Mouse (Mus musculus) midbrain, postnatal 0 days (tissue): Measurements from ENCODE around the gene Bglap3. TPM values are rescaled to one million over a fixed set of nuclear protein-coding genes. Genes with fewer than 3 reads are reported as not detected.
"Not testable (repeated sequence)": the region's sequence is repeated elsewhere in the genome, so short reads cannot be mapped to it uniquely, and the experiment has no call there.

Experiments used
- ATAC-seq: fragments of 200-750 bp; cut with Nextera tagmentation; 2 replicates; pipeline ENCODE4 v1.8.0; 2017; ENCODE audit warnings: moderate number of reproducible peaks, mild to moderate bottlenecking, moderate TSS enrichment, moderate library complexity; ENCODE audit not compliant: low FRiP score
- DNase-seq: peaks from one replicate; pipeline ENCODE4 v3.0.0-alpha.2; 2015; ENCODE audit warnings: low spot score
- H3K27ac ChIP-seq: fragments of 300-500 bp; sonication (generic); 2 replicates; pipeline ENCODE4 v1.5.1; 2014; ENCODE audit warnings: low read depth, mild to moderate bottlenecking, low read length, mixed read lengths
- H3K27me3 ChIP-seq: fragments of 300-500 bp; sonication (generic); 2 replicates; pipeline ENCODE4 v1.6.1; 2014; ENCODE audit warnings: low read length, control low read depth, mixed read lengths; ENCODE audit not compliant: insufficient read depth
- H3K36me3 ChIP-seq: fragments of 300-500 bp; sonication (generic); 2 replicates; pipeline ENCODE4 v1.6.1; 2014; ENCODE audit warnings: low read length, control low read depth, mixed read lengths; ENCODE audit not compliant: insufficient read depth
- H3K4me1 ChIP-seq: fragments of 300-500 bp; sonication (generic); 2 replicates; pipeline ENCODE4 v1.6.1; 2014; ENCODE audit warnings: mild to moderate bottlenecking, control low read depth, antibody characterized with exemption, low read length, mixed read lengths; ENCODE audit not compliant: insufficient read depth
- H3K4me2 ChIP-seq: fragments of 300-500 bp; sonication (generic); 2 replicates; pipeline ENCODE4 v1.6.1; 2014; ENCODE audit warnings: low read depth, mild to moderate bottlenecking, low read length, mixed read lengths; ENCODE audit not compliant: poor library complexity, severe bottlenecking
- H3K4me3 ChIP-seq: fragments of 300-500 bp; sonication (generic); 2 replicates; pipeline ENCODE4 v1.5.1; 2014; ENCODE audit warnings: low read depth, mild to moderate bottlenecking, low read length, moderate library complexity
- H3K9ac ChIP-seq: fragments of 300-500 bp; sonication (generic); replicated peaks from 2 replicates; pipeline ENCODE4 v1.6.1; 2014; ENCODE audit warnings: mild to moderate bottlenecking, low read length, moderate library complexity, mixed read lengths; ENCODE audit not compliant: poor library complexity, severe bottlenecking
- H3K9me3 ChIP-seq: fragments of 300-500 bp; sonication (generic); 2 replicates; pipeline ENCODE4 v1.6.1; 2016; ENCODE audit warnings: low read length, control low read depth
- CTCF ChIP-seq: IDR thresholded peaks from 2 replicates; pipeline ENCODE4 v1.5.1; 2016; ENCODE audit warnings: antibody characterized with exemption, mild to moderate bottlenecking
- WGBS: fragments of 180-500 bp; shearing (Covaris S2); extraction: QIAGEN DNeasy Blood & Tissue Kit; methylation state at CpG from one replicate; pipeline ENCODE4 v1.1.7; 2014; 5-methylcytosine and 5-hydroxymethylcytosine counted together
- polyA plus RNA-seq: library from polyadenylated mRNA; unstranded; fragments of >200 nt; fragmentation: Nextera tagmentation; extraction: Ambion mirVana; gene quantifications from 2 replicates; pipeline ENCODE4 v1.2.1, GENCODE M21; 2015
- total RNA-seq: library from RNA; depleted of rRNA; stranded (reverse); fragments of >200 nt; gene quantifications from 2 replicates; pipeline ENCODE4 v1.2.3, GENCODE M21; 2014; rRNA removed

The Bglap3 gene
- 0.38 TPM in 1 of 2 replicates, not detected in the other for total RNA-seq
- polyA plus RNA-seq: not detected in 2 replicates

DNA sequence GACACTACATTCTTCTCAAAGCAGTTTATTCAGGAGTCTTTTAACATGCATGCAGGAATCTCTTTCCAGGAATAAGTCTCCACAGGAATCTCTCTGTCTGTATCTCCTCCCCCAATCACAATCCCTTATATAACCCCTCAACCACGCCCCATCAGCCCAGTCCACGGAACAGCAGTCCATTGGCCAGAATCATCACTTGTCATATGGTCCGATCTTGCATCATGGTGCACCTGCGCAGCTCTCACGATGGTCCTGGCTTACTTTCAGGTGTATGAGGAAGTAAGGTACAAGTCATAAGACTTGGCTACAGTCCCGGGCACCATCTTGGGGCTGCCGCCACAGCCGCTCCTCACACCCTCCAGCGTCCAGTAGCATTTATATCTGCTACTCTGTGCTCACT is at the start of gene Bglap3:
Gene Bglap3, minus strand, starts transcription at position 101 of the 400 bp plus-strand sequence.
- H3K27me3 ChIP-seq, DNase-seq, H3K4me3 ChIP-seq, H3K27ac ChIP-seq, H3K9me3 ChIP-seq, H3K9ac ChIP-seq, ATAC-seq, H3K4me2 ChIP-seq, H3K36me3 ChIP-seq, H3K4me1 ChIP-seq: not testable (repeated sequence)
- 92% methylated on average over 9 of the region's 9 CpGs for WGBS

- ATAC-seq: no peak
- WGBS: 26% methylated on average over 9 of the region's 9 CpGs
- H3K9ac ChIP-seq: 0 out of 2 replicates have a peak overlapping the region, but pooled peaks have one; percentile 3
- H3K27ac ChIP-seq: no peak overlapping the region
- H3K4me3 ChIP-seq: no peak overlapping the region
- TF ChIP-seq CTCF: no peak
- no peaks in the 10 kb centered on the region for H3K9me3 ChIP-seq
- H3K4me2 ChIP-seq: no peak overlapping the region
- peaks cover 36% of the 10 kb centered on the region for H3K36me3 ChIP-seq
- H3K4me1 ChIP-seq: peaks cover 16% of the 10 kb centered on the region; the same call in 1 of the 2 replicates
- peak; percentile 79 for DNase-seq
- H3K27me3 ChIP-seq: no peaks in the 10 kb centered on the region
These were observed 49.6 kb upstream of the Bglap3 start for GRCm38 (mm10) chr3:88422020-88422720.

DNA sequence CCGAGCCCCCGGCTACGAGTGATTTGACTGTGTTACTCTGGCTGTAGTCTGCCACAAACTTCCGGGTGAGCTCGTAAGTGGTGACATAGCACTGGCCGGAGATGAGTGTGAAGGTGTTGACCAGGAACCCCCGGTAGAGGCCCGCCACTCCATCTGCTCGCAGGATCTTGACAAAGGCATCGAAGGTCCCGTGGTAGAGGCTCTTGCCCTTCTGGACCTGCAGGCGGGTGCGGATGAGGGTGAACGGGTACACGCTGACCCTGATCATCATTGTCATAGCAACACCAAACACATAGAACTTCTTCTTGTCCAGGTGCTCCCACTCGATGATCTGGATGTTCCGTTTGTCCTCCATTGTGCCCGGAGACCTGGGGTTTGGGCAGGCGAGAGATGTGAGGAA is 48.2 kb upstream of the Bglap3 start:
- peaks cover 43% of the 10 kb centered on the region for H3K36me3 ChIP-seq
- TF ChIP-seq CTCF: no peak
- H3K4me2 ChIP-seq: no peak overlapping the region
- DNase-seq (no peak), ATAC-seq (no peak)
- H3K9me3 ChIP-seq: no peaks in the 10 kb centered on the region
- H3K4me3 ChIP-seq: no peak overlapping the region
- peaks cover 16% of the 10 kb centered on the region; the same call in 1 of the 2 replicates for H3K4me1 ChIP-seq
- 92% methylated on average over 19 of the region's 19 CpGs for whole genome bisulfite sequencing
- no peak overlapping the region for H3K9ac ChIP-seq
- H3K27ac ChIP-seq: no peak overlapping the region
- H3K27me3 ChIP-seq: no peaks in the 10 kb centered on the region

GRCm38 (mm10) chr3:88418016-88418415 is 45.5 kb upstream of the Bglap3 start:
- Histone ChIP-seq H3K4me1 (peaks cover 8% of the 10 kb centered on the region; the same call in 1 of the 2 replicates), H3K36me3 (peaks cover 57% of the 10 kb centered on the region), H3K9me3 (no peaks in the 10 kb centered on the region), H3K27me3 (no peaks in the 10 kb centered on the region), H3K4me2 (no peak overlapping the region), H3K4me3 (no peak overlapping the region), H3K27ac (no peak overlapping the region), H3K9ac (no peak overlapping the region)
- no peak for TF ChIP-seq CTCF
- DNase-seq (no peak), ATAC-seq (no peak)
- WGBS: 91% methylated on average over 6 of the region's 6 CpGs

GRCm38 (mm10) chr3:88415668-88416067 is 43.1 kb upstream of the Bglap3 start:
- ATAC-seq (no peak), DNase-seq (no peak)
- H3K4me1 ChIP-seq: no peaks in the 10 kb centered on the region
- no peaks in the 10 kb centered on the region for H3K9me3 ChIP-seq
- WGBS: 90% methylated on average over 4 of the region's 4 CpGs
- peaks cover 55% of the 10 kb centered on the region for H3K36me3 ChIP-seq
- no peak overlapping the region for H3K4me3 ChIP-seq
- TF ChIP-seq CTCF: no peak
- H3K27me3 ChIP-seq: no peaks in the 10 kb centered on the region
- H3K9ac ChIP-seq: no peak overlapping the region
- no peak overlapping the region for H3K4me2 ChIP-seq
- H3K27ac ChIP-seq: no peak overlapping the region

GRCm38 (mm10) chr3:88412636-88413035 is 40.1 kb upstream of the Bglap3 start:
- Histone ChIP-seq H3K4me1 (no peaks in the 10 kb centered on the region), H3K4me2 (no peak overlapping the region), H3K36me3 (peaks cover 31% of the 10 kb centered on the region), H3K9me3 (no peaks in the 10 kb centered on the region), H3K9ac (no peak overlapping the region), H3K4me3 (no peak overlapping the region), H3K27ac (no peak overlapping the region), H3K27me3 (no peaks in the 10 kb centered on the region)
- ATAC-seq (no peak), DNase-seq (no peak)
- WGBS: 89% methylated on average over 11 of the region's 11 CpGs
- no peak for TF ChIP-seq CTCF
